Mouse (Mus musculus) olfactory bulb, adult 2 months (tissue): ENCODE data around the gene Tmsb4x.

Experiments used
- CTCF ChIP-seq: fragments of 200-500 bp; IDR thresholded peaks from 2 replicates; pipeline ENCODE4 v1.5.1; 2012; ENCODE audit warnings: low read depth, mild to moderate bottlenecking, low read length, moderate library complexity; ENCODE audit not compliant: insufficient read depth
- POLR2A ChIP-seq: fragments of 200-500 bp; IDR thresholded peaks from 2 replicates; pipeline ENCODE4 v1.6.1; 2012; ENCODE audit warnings: mild to moderate bottlenecking, low read depth, low read length, moderate library complexity; ENCODE audit not compliant: insufficient read depth

GRCm38 (mm10) chrX:167183535-167183934 lies 25.6 kb downstream of the Tmsb4x start:
- TF ChIP-seq POLR2A (no peak), CTCF (no peak)
